Mouse (Mus musculus): Measurements from ENCODE around the gene Rnf11. TPM values are rescaled to one million over a fixed set of nuclear protein-coding genes. Genes with fewer than 3 reads are reported as not detected.

Gene Rnf11
- total and polyA plus RNA-seq, 2 experiments from 2014 or later, result 89.3 to 158 TPM

DNA sequence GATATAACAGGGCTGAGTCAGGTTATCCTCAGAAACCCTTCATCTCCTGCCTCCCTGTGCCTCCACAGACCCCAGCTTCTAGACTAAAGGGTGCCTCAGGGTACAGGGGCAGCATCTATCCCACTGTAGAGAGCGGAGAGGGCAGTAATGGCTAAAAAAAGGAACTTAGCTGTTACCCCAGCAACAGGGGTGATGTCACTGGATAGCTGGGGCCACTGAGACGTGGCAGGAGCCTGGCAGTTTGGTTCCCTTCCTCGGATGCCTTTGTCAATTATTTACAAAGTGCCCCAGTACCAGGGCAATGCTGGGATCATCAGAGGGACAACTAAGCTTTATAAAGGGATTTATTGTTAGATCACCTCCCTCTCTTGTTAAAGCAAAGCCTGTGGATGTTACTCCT, 65.5 kb downstream of the Rnf11 start:
- Histone ChIP-seq H3K36me3 (ENCODE audit: insufficient read depth, low read length) (no peaks in the 10 kb centered on the region), H3K9me3 (ENCODE audit: low read length) (no peaks in the 10 kb centered on the region), H3K9ac (replicated peaks; ENCODE audit: low read length, poor library complexity, severe bottlenecking) (no peak overlapping the region), H3K27me3 (ENCODE audit: insufficient read depth, low read length) (no peaks in the 10 kb centered on the region), H3K4me1 (ENCODE audit: insufficient read depth, low read length) (no peaks in the 10 kb centered on the region), H3K4me2 (ENCODE audit: low read depth, low read length, poor library complexity, severe bottlenecking) (no peak overlapping the region), H3K4me3 (ENCODE audit: low read depth, low read length) (no peak overlapping the region), H3K27ac (ENCODE audit: low read depth, low read length) (no peak overlapping the region)
- ATAC-seq (ENCODE audit: low FRiP score), result no peak
- WGBS, result 19% methylated on average over 3 of the region's 3 CpGs
- no peak for DNase-seq (ENCODE audit: low spot score)
- TF ChIP-seq CTCF (IDR thresholded peaks at IDR 0.05), result no peak

DNA sequence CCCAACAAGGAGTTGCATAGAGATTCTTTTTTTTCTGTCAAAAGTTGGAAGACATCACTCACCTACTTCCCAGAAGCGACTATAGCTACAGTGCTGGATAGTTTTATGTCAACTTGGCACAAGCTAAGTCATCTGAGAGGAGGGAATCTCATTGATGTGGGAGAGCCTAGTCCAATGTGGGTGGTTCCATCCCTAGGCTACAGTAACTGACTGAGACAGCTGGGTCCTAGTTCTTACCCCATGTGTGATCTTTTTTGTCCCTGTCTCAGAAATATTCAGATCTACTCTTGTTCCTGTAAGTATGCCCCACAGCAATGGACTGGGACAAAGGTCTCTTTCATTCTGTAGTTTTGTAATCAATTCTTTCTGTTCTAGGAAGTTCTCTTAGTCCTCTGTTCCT, 66.5 kb downstream of the Rnf11 start:
- Histone ChIP-seq H3K9ac (replicated peaks; ENCODE audit: low read length, poor library complexity, severe bottlenecking) (no peak overlapping the region), H3K27me3 (ENCODE audit: insufficient read depth, low read length) (no peaks in the 10 kb centered on the region), H3K4me2 (ENCODE audit: low read depth, low read length, poor library complexity, severe bottlenecking) (no peak overlapping the region), H3K36me3 (ENCODE audit: insufficient read depth, low read length) (no peaks in the 10 kb centered on the region), H3K4me1 (ENCODE audit: insufficient read depth, low read length) (no peaks in the 10 kb centered on the region), H3K9me3 (ENCODE audit: low read length) (no peaks in the 10 kb centered on the region), H3K4me3 (ENCODE audit: low read depth, low read length) (no peak overlapping the region), H3K27ac (ENCODE audit: low read depth, low read length) (no peak overlapping the region)
- 88% methylated on average over 1 of the region's 1 CpGs for WGBS
- no peak for DNase-seq (ENCODE audit: low spot score)
- no peak for ATAC-seq (ENCODE audit: low FRiP score)
- TF ChIP-seq CTCF (IDR thresholded peaks at IDR 0.05), result no peak

DNA sequence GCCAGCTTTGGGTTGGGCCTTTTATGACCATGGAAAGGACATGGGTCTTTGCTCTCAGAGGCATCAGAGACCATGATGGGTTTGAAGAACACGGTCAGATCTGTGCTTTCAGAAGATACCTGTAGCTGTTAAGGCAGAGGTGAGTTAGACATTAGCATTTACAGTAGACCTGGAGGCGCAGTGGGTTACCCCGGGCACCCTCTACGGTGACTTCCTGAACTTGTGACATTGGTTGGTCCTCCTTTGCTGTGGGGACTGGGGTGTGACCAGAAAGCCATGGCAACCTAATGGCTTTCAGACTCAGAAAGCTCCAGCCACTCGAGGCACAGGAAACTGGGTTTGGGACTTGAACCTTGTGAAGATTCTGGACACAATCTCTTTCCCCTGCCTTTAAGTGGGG, 72.3 kb downstream of the Rnf11 start:
- no peak overlapping the region for H3K4me3 ChIP-seq (ENCODE audit: low read depth, low read length)
- H3K9me3 ChIP-seq (ENCODE audit: low read length), result no peaks in the 10 kb centered on the region
- no peaks in the 10 kb centered on the region for H3K4me1 ChIP-seq (ENCODE audit: insufficient read depth, low read length)
- ATAC-seq (ENCODE audit: low FRiP score) (no peak), DNase-seq (ENCODE audit: low spot score) (no peak)
- no peaks in the 10 kb centered on the region for H3K27me3 ChIP-seq (ENCODE audit: insufficient read depth, low read length)
- no peaks in the 10 kb centered on the region for H3K36me3 ChIP-seq (ENCODE audit: insufficient read depth, low read length)
- no peak overlapping the region for H3K4me2 ChIP-seq (ENCODE audit: low read depth, low read length, poor library complexity, severe bottlenecking)
- WGBS, result 92% methylated on average over 5 of the region's 5 CpGs
- TF ChIP-seq CTCF (IDR thresholded peaks at IDR 0.05), result no peak
- H3K9ac ChIP-seq (replicated peaks; ENCODE audit: low read length, poor library complexity, severe bottlenecking), result no peak overlapping the region
- H3K27ac ChIP-seq (ENCODE audit: low read depth, low read length), result no peak overlapping the region

DNA sequence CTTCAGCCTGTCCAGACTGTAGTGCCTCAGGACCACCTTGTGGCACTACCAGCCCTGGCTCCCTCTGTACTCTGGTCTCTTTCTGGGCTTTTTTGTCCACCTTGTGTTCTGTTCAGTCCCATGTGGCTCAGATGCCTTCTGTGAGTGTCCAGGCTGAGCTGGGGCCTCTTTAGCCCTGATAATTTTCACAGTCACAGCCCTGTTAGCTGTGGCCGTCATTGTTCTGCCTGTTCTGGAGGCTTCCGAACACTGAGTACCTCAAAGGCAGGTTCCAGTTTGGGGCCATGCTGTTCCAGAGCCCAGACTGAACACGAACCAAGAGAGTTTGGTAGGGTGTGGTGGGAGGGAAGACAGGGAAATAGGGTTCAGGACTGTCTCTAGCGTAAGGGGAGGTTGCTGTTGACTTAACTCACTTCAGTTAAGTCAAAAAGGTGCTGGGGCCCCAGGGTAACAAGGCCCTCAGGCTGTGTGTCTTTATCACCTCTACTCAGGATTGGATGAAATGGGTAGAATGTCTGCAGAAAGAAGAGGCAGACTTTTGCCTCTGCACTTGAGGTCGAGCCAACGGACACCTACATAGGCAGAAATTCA, 73.1 kb downstream of the Rnf11 start:
- H3K4me3 ChIP-seq (ENCODE audit: low read depth, low read length), result no peak overlapping the region
- TF ChIP-seq CTCF (IDR thresholded peaks at IDR 0.05), result no peak
- H3K27me3 ChIP-seq (ENCODE audit: insufficient read depth, low read length), result no peaks in the 10 kb centered on the region
- H3K4me2 ChIP-seq (ENCODE audit: low read depth, low read length, poor library complexity, severe bottlenecking), result no peak overlapping the region
- H3K36me3 ChIP-seq (ENCODE audit: insufficient read depth, low read length), result no peaks in the 10 kb centered on the region
- no peaks in the 10 kb centered on the region for H3K9me3 ChIP-seq (ENCODE audit: low read length)
- no peak for DNase-seq (ENCODE audit: low spot score)
- ATAC-seq (ENCODE audit: low FRiP score), result no peak
- H3K9ac ChIP-seq (replicated peaks; ENCODE audit: low read length, poor library complexity, severe bottlenecking), result no peak overlapping the region
- H3K27ac ChIP-seq (ENCODE audit: low read depth, low read length), result no peak overlapping the region
- 90% methylated on average over 6 of the region's 6 CpGs for WGBS
- no peaks in the 10 kb centered on the region for H3K4me1 ChIP-seq (ENCODE audit: insufficient read depth, low read length)

DNA sequence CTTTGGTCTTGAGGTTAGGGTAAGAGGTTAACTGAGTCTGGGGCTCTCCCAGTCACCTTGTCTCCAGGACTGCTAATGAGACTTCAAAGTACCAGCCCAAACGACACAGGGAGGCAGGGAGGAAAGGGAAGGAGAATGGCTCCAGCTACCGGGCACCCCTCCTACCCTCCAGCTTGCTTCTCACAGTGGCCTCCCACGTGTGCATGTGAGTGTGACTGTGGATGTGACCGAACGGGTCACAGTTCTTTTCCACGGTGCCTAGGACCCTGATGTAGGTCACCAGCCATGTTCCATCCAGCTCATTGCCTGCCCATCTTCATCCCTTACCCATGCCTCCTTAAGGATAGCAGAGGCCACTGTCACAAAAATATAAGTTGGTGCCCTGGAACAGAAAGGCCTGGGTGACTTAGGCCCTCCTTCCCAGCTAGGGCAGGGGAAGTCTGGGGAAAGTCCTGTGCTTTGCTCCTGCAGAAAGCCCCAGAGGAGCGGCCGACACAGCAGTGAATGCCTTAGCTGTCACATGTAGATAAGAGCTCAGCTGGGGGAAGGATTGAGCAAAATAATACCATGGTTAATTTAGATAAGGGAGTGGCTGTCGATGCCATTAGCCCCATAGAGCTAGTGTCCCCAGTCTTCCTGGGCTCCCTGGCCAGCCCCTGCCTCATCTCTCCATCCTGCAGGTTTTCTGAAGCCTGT, 73.7 kb downstream of the Rnf11 start:
- WGBS, result 65% methylated on average over 9 of the region's 9 CpGs
- H3K27ac ChIP-seq (ENCODE audit: low read depth, low read length), result no peak overlapping the region
- no peak overlapping the region for H3K4me3 ChIP-seq (ENCODE audit: low read depth, low read length)
- H3K36me3 ChIP-seq (ENCODE audit: insufficient read depth, low read length), result no peaks in the 10 kb centered on the region
- ATAC-seq (ENCODE audit: low FRiP score), result no peak
- H3K4me2 ChIP-seq (ENCODE audit: low read depth, low read length, poor library complexity, severe bottlenecking), result no peak overlapping the region
- H3K9ac ChIP-seq (replicated peaks; ENCODE audit: low read length, poor library complexity, severe bottlenecking), result no peak overlapping the region
- no peak for TF ChIP-seq CTCF (IDR thresholded peaks at IDR 0.05)
- H3K9me3 ChIP-seq (ENCODE audit: low read length), result no peaks in the 10 kb centered on the region
- no peaks in the 10 kb centered on the region for H3K27me3 ChIP-seq (ENCODE audit: insufficient read depth, low read length)
- DNase-seq (ENCODE audit: low spot score), result no peak
- H3K4me1 ChIP-seq (ENCODE audit: insufficient read depth, low read length), result peaks cover 3% of the 10 kb centered on the region; the same call in 1 of the 2 replicates

DNA sequence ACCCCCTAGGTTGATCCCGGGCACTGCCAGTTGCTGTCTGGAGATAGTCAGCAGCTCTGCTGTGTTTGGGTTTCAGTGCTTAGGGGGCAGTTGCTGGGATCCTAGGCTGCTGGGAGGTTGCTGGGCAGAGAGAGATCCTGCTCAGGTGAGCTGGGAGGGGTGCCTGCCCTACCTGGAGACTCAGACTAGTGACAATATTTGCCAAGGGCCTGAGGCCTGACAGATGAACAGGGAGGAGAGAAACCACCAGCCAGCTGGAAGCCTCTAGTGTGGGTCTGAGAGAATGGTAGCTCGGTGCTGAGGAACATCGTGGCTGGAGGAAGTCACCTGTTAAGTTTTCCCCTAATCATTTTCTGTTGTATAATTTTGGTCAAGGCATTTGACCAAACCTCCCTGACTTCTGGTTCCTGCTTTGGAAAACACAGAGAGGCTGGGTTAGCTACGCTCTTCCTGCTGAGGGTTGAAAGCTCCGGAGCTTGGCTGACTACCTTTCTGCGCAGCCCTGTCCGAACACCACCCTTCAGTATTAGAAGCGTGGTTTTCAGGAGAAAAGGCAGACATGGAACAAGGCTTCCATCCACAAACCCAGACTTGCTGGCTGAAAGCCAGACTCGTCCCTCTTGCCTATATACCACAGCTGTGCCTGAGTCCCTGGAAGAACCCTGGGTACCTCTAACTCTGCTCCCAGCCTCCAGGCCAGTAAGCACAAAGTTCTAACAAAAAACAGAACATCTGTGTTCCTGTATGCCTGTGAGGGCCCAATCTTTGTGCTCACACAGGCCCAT, 76.6 kb downstream of the Rnf11 start:
- TF ChIP-seq CTCF (IDR thresholded peaks at IDR 0.05), result no peak
- no peaks in the 10 kb centered on the region for H3K9me3 ChIP-seq (ENCODE audit: low read length)
- ATAC-seq (ENCODE audit: low FRiP score), result no peak
- H3K4me2 ChIP-seq (ENCODE audit: low read depth, low read length, poor library complexity, severe bottlenecking), result peak overlapping the region; percentile 97
- H3K27me3 ChIP-seq (ENCODE audit: insufficient read depth, low read length), result no peaks in the 10 kb centered on the region
- peaks cover 8% of the 10 kb centered on the region; the same call in 1 of the 2 replicates for H3K4me1 ChIP-seq (ENCODE audit: insufficient read depth, low read length)
- H3K27ac ChIP-seq (ENCODE audit: low read depth, low read length), result no peak overlapping the region
- no peak overlapping the region for H3K9ac ChIP-seq (replicated peaks; ENCODE audit: low read length, poor library complexity, severe bottlenecking)
- 79% methylated on average over 9 of the region's 9 CpGs for WGBS
- no peak for DNase-seq (ENCODE audit: low spot score)
- H3K36me3 ChIP-seq (ENCODE audit: insufficient read depth, low read length), result no peaks in the 10 kb centered on the region
- peak overlapping the region; percentile 63 for H3K4me3 ChIP-seq (ENCODE audit: low read depth, low read length)
